Mouse (Mus musculus) cerebellum, adult (tissue): ENCODE results near the gene Pigl.

ENCODE experiments used
- ATAC-seq: cut with Nextera tagmentation; 2 replicates; pipeline ENCODE4 v1.9.2; 2017; ENCODE audit warnings: mild to moderate bottlenecking, moderate library complexity, mixed read lengths; ENCODE audit not compliant: insufficient number of reproducible peaks, low FRiP score, low TSS enrichment

Gene Pigl

GRCm38 (mm10) chr11:62554163-62554855 lies 96.0 kb downstream of the Pigl start:
- ATAC-seq, result no peak

GRCm38 (mm10) chr11:62554934-62555517 lies 96.8 kb downstream of the Pigl start:
- ATAC-seq, result no peak

- ATAC-seq, result no peak
Observed at GRCm38 (mm10) chr11:62555896-62556412, 97.7 kb downstream of the Pigl start.

- ATAC-seq, result no peak
Observed at GRCm38 (mm10) chr11:62557205-62557604, 98.9 kb downstream of the Pigl start.

GRCm38 (mm10) chr11:62558152-62558551 lies 99.9 kb downstream of the Pigl start:
- no peak for ATAC-seq

GRCm38 (mm10) chr11:62558961-62559646 lies 100.8 kb downstream of the Pigl start:
- no peak for ATAC-seq

GRCm38 (mm10) chr11:62560463-62561016 lies 102.3 kb downstream of the Pigl start:
- no peak for ATAC-seq

- ATAC-seq, result no peak
Observed at GRCm38 (mm10) chr11:62563590-62563989, 105.3 kb downstream of the Pigl start.
